11 mouse cellular contexts compared by ENCODE assay signal in the genomic region with DNA sequence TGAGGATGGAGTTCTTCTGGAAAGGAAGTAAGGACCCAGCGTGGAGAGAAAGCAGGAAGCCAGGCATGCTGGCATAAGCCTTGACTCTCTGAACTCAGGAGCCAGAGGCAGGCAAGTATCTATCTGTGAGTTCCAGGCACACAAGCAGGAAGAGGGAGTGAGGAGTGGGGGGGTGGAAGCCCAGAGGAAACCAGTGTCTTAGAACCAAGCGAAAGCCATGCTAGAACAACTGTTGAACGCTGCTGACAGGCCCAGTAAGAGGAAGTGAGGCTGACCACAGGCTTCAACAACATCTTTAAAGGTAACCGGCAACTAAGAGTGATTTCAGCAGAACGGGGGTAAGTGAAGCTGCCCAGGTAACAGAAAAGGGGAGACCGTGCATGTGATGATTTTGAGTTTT. TPM values are rescaled to one million over a fixed set of nuclear protein-coding genes. Genes with fewer than 3 reads are reported as not detected.
DNase-seq lines count a peak whose midpoint lies in the region; ATAC-seq and TF ChIP-seq lines count a peak whose summit lies in the region.
"Had no signal": no experiment of that assay in that cellular context is flagged by ENCODE, and none has a peak within 500 bp of the region (broad histone marks: within the 10 kb centered on the region; RNA-seq: fewer than 3 reads in every experiment).

No protein-coding gene starts in this region.

- peaks cover 14 to 67% of the 10 kb centered on the region in 2 experiments for H3K4me1 ChIP-seq in CH12.LX (ENCODE audit: control insufficient read depth in 1 of 2, insufficient read depth in 2 of 2)
- peaks cover 26% of the 10 kb centered on the region for H3K4me1 ChIP-seq in midbrain, embryonic 10.5 days

- TF ChIP-seq CTCF in CH12.LX (conservative IDR thresholded peaks at IDR 0.05 in 1 of 2, IDR thresholded peaks at IDR 0.05 in 1 of 2; ENCODE audit: low read depth in 2 of 2, low read length in 2 of 2): no peak

- H3K9me3 ChIP-seq in CH12.LX (replicated peaks; ENCODE audit: low read length): no peaks in the 10 kb centered on the region
- no peaks in the 10 kb centered on the region for H3K9me3 ChIP-seq in midbrain, embryonic 10.5 days (replicated peaks)
- H3K9me3 ChIP-seq: hindbrain, embryonic 10.5 days had no signal

- no peak overlapping the region for H3K9ac ChIP-seq in CH12.LX (ENCODE audit: insufficient read depth, low read depth)

- peak; percentile 32; the same call in 1 of the 2 replicates for TF ChIP-seq EP300 in CH12.LX (IDR thresholded peaks at IDR 0.05; ENCODE audit: low read length)

- TF ChIP-seq POLR2A in CH12.LX (IDR thresholded peaks at IDR 0.05; ENCODE audit: low read depth, low read length): no peak

- no peak for TF ChIP-seq RAD21 in CH12.LX (IDR thresholded peaks at IDR 0.05; ENCODE audit: low read depth, low read length)

- ATAC-seq in inflammation-experienced regulatory T-cells, adult 6 months: peak; percentile 88
- peak; percentile 72 for ATAC-seq in monocyte, adult 5-6 weeks (replicated peaks; ENCODE audit: insufficient number of reproducible peaks, low FRiP score, low TSS enrichment, poor library complexity, severe bottlenecking)

- 90% methylated on average over 6 of the region's 6 CpGs for WGBS in midbrain, embryonic 10.5 days

- dilution Hi-C loops in CH12.LX (cut with MboI; ENCODE audit: extremely low pct_ligation_motif_present, extremely low pct_unique_long_range_greater_than_20kb, low sequenced_read_pairs): no loop called here

- H3K4me3 ChIP-seq in CH12.LX (replicated peaks in 1 of 3; ENCODE audit: low read depth in 2 of 3, low read length in 2 of 3, poor library complexity in 1 of 3): no peak overlapping the region
- no peak overlapping the region for H3K4me3 ChIP-seq in midbrain, embryonic 10.5 days
- H3K4me3 ChIP-seq: hindbrain, embryonic 10.5 days had no signal

- 0 out of 2 replicates have a peak overlapping the region, but pooled peaks have one; percentile 0 for H3K27ac ChIP-seq in CH12.LX (ENCODE audit: insufficient read depth, low read depth)
- no peak overlapping the region for H3K27ac ChIP-seq in midbrain, embryonic 10.5 days (replicated peaks)

- H3K79me2 ChIP-seq in CH12.LX (replicated peaks; ENCODE audit: control insufficient read depth, extremely low read depth, insufficient read depth, poor library complexity, severe bottlenecking): no peaks in the 10 kb centered on the region

- in situ Hi-C loops in CH12.LX (cut with MboI; ENCODE audit: low pct_ligation_motif_present, low pct_unique_long_range_greater_than_20kb, low sequenced_read_pairs): no loop called here

- peaks cover 6 to 38% of the 10 kb centered on the region in 2 experiments for H3K36me3 ChIP-seq in CH12.LX (replicated peaks in 1 of 2; ENCODE audit: control insufficient read depth in 1 of 2, insufficient read depth in 1 of 2, low read length in 1 of 2)
- H3K36me3 ChIP-seq in midbrain, embryonic 10.5 days: peaks cover 42% of the 10 kb centered on the region

- H3K4me2 ChIP-seq in CH12.LX (ENCODE audit: insufficient read depth, low read depth, poor library complexity, severe bottlenecking): no peak overlapping the region

- peak; percentile 58 for DNase-seq in layer of hippocampus, adult 9-11 months
- DNase-seq in layer of hippocampus, postnatal 36 days: no peak
- peak; percentile 62 for DNase-seq in CH12.LX (ENCODE audit: extremely low read depth)
- DNase-seq in frontal cortex, postnatal 14 days (ENCODE audit: low spot score in 2 of 2): no peak
- DNase-seq in gastrocnemius, adult 8-10 months (ENCODE audit: low spot score in 2 of 2): no peak
- no peak for DNase-seq in midbrain, embryonic 10.5 days (ENCODE audit: low spot score)
- DNase-seq: kidney, postnatal 14 days; thymus, adult 18-20 months had no signal

- H3K27me3 ChIP-seq in CH12.LX (replicated peaks): no peaks in the 10 kb centered on the region
- no peaks in the 10 kb centered on the region for H3K27me3 ChIP-seq in midbrain, embryonic 10.5 days (ENCODE audit: low read depth, poor library complexity, severe bottlenecking)

TF ChIP-seq in CH12.LX, 34 proteins besides CTCF, POLR2A, EP300 and RAD21:
- TF ChIP-seq ELF1 (IDR thresholded peaks at IDR 0.05; ENCODE audit: low read depth, low read length): peak; percentile 16; the same call in 1 of the 2 replicates
- no peak for TF ChIP-seq NELFE (IDR thresholded peaks at IDR 0.05; ENCODE audit: low read depth, low read length)
- TF ChIP-seq JUN (IDR thresholded peaks at IDR 0.05; ENCODE audit: insufficient read depth, low read depth, low read length): no peak
- no peak for TF ChIP-seq MYC (IDR thresholded peaks at IDR 0.05; ENCODE audit: low read depth, low read length)
- TF ChIP-seq ZNF384 (IDR thresholded peaks at IDR 0.05; ENCODE audit: low read depth, low read length): no peak
- 0 out of 2 replicates have a peak, but pooled peaks have one; percentile 14 for TF ChIP-seq TCF12 (IDR thresholded peaks at IDR 0.05; ENCODE audit: low read depth, low read length)
- TF ChIP-seq IRF4 (IDR thresholded peaks at IDR 0.05; ENCODE audit: low read depth, low read length): 0 out of 2 replicates have a peak, but pooled peaks have one; percentile 24
- no peak for TF ChIP-seq MAX (IDR thresholded peaks at IDR 0.05; ENCODE audit: low read length)
- no peak for TF ChIP-seq ZKSCAN1 (IDR thresholded peaks at IDR 0.05; ENCODE audit: borderline replicate concordance, low read depth, low read length)
- no peak for TF ChIP-seq USF1 (IDR thresholded peaks at IDR 0.05; ENCODE audit: low read depth, low read length)
- TF ChIP-seq ZMIZ1 (IDR thresholded peaks at IDR 0.05; ENCODE audit: low read depth, low read length): no peak
- no peak for TF ChIP-seq E2F4 (IDR thresholded peaks at IDR 0.05; ENCODE audit: insufficient replicate concordance, low read depth, low read length)
- TF ChIP-seq MAFK (IDR thresholded peaks at IDR 0.05; ENCODE audit: insufficient replicate concordance, low read length): no peak
TF ChIP-seq in CH12.LX: peak in this region for 3.

RNA-seq across cellular contexts. Expression of gene Pigv, which starts 6.2 kb away (rescaled TPM):
- total RNA-seq in layer of hippocampus, postnatal 36 days (2021): 1 to 10 TPM; 8.3 to 9.1 TPM
- 3.7 and 4.3 TPM in 2 replicates for total RNA-seq in CH12.LX (2012; rRNA removed)
- total RNA-seq in CH12.LX (2014; rRNA removed): 3.6 and 5.0 TPM in 2 replicates
- polyA plus RNA-seq in CH12.LX (2012; ENCODE audit: insufficient read length, low read depth): 2.9 and 4.0 TPM in 2 replicates
- polyA plus RNA-seq in inflammation-experienced regulatory T-cells, adult 6 months (2017; shearing (Covaris generic)): 10 to 100 TPM; 10.3 to 13.8 (median 11.3) TPM
- total RNA-seq in monocyte, adult 5-6 weeks (2017): 3.5 to 16.0 TPM (median 5.7 TPM) in 3 replicates
- 10 to 100 TPM; 12.3 to 16.0 (median 12.5) TPM for total RNA-seq in gastrocnemius, adult 8-10 months (2022)
- 18.7 and 19.5 TPM in 2 replicates for polyA plus RNA-seq in midbrain, embryonic 10.5 days (2016; fragmentation: Nextera tagmentation; extraction: Ambion mirVana)

RNA-seq across cellular contexts. Expression of gene Zdhhc18, which starts 16.2 kb away (rescaled TPM):
- total RNA-seq in layer of hippocampus, postnatal 36 days (2021): 10 to 100 TPM; 30.1 to 32.8 TPM
- total RNA-seq in CH12.LX (2012; rRNA removed): 20.1 and 24.3 TPM in 2 replicates
- total RNA-seq in CH12.LX (2014; rRNA removed): 13.7 and 15.9 TPM in 2 replicates
- polyA plus RNA-seq in CH12.LX (2012; ENCODE audit: insufficient read length, low read depth): 31.0 and 31.8 TPM in 2 replicates
- 10 to 100 TPM; 22.8 to 25.9 (median 23.1) TPM for polyA plus RNA-seq in inflammation-experienced regulatory T-cells, adult 6 months (2017; shearing (Covaris generic))
- total RNA-seq in monocyte, adult 5-6 weeks (2017): 12.8 to 48.9 TPM (median 20.8 TPM) in 3 replicates
- total RNA-seq in gastrocnemius, adult 8-10 months (2022): 10 to 100 TPM; 25.7 to 48.0 (median 33.2) TPM
- 3.0 and 3.1 TPM in 2 replicates for polyA plus RNA-seq in midbrain, embryonic 10.5 days (2016; fragmentation: Nextera tagmentation; extraction: Ambion mirVana)

Comparison
In these comparisons a context has a peak if more than half of its experiments do, and no peak if none do; other contexts are left out.
1. DNase-seq: peak in layer of hippocampus, adult 9-11 months (single experiment) and CH12.LX (single experiment); none in layer of hippocampus, postnatal 36 days (0 of 2), frontal cortex, postnatal 14 days (0 of 2), gastrocnemius, adult 8-10 months (0 of 2) and midbrain, embryonic 10.5 days (single experiment).